Mouse (Mus musculus) small intestine, adult 2 months (tissue): ENCODE data around the gene Pick1.

Source experiments
- CTCF ChIP-seq: fragments of 200-500 bp; IDR thresholded peaks from 2 replicates; pipeline ENCODE4 v1.5.1; 2012; ENCODE audit warnings: low read depth, mild to moderate bottlenecking, control low read depth, inconsistent platforms, low read length, moderate library complexity, mixed read lengths; ENCODE audit not compliant: insufficient replicate concordance, insufficient read length; ENCODE audit errors: extremely low read depth
- POLR2A ChIP-seq: fragments of 200-500 bp; IDR thresholded peaks from 2 replicates; pipeline ENCODE4 v1.6.1; 2012; ENCODE audit warnings: low read depth, mild to moderate bottlenecking, control low read depth, inconsistent platforms, low read length, moderate library complexity

DNA sequence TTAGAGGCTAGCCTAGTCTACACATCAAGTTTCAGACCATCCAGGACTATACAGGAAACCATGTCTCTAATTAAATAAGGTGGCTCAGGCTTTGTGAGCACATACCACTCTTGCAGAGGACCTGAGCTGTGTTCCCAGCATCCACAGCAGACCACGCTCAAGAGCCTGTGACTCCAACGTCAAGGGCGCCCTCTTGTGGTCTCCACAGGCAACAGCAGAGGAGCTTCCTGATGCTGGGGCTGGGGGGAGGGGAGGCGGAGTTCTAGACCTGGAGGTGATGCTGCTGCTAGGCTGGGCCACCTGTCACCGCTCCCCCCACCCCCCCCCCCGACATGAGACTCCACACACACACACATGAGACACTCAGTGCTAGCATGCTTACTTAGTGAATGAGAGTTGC is 51.2 kb downstream of the Pick1 start:
- TF ChIP-seq POLR2A = no peak
- peak; percentile 73 for TF ChIP-seq CTCF
